Mouse (Mus musculus) kidney, adult 2 months (tissue): ENCODE data around the gene Lpin3.

Experiments used
- CTCF ChIP-seq: fragments of 200-500 bp; conservative IDR thresholded peaks from 2 replicates; pipeline ENCODE4 v1.5.1; 2011; ENCODE audit warnings: low read depth, mild to moderate bottlenecking, control low read depth, low read length, moderate library complexity, mixed read lengths; ENCODE audit not compliant: insufficient read depth, insufficient read length
- POLR2A ChIP-seq: fragments of 200-500 bp; IDR thresholded peaks from one replicate; pipeline ENCODE4 v1.6.1; 2011; ENCODE audit warnings: low read depth, low read length, control low read depth

DNA sequence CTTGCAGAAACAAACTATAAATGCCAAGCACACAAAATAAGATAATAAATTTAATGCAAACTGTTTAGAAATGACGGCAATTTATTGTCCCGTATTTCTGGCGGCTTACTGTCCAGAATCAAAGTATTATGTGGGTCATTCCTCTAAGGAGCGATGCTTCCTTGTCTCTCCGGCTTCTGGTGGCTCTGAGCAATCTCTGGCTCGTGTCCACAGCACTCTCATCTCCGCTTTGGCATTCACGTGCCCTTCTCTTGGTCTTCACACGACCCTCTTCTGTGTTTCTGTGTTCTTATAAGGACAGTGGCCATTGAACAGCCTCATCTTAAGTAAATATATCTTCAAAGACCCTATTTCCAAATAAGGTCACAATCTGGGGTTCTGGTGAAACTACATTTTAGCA is 34.2 kb downstream of the Lpin3 start:
- TF ChIP-seq POLR2A (no peak), CTCF (no peak)
